Mouse (Mus musculus) left cerebral cortex, adult 2 months (tissue): ENCODE data around the gene Ube2d2b. TPM values are rescaled to one million over a fixed set of nuclear protein-coding genes. Genes with fewer than 3 reads are reported as not detected.
A peak's percentile ranks its signal among the peaks of the same experiment; 100 is the strongest.

ENCODE experiments used
- DNase-seq, 2 experiments: peaks; one replicate each; pipeline ENCODE4 v3.0.0; 2021 to 2022; ENCODE audit warnings: low spot score in 2 of 2, mixed read lengths in 1 of 2; ENCODE audit errors: extremely low spot score in 1 of 2
- H3K27ac ChIP-seq: fragments of 200-600 bp; 2 replicates; pipeline ENCODE4 v1.8.1; 2022
- H3K4me3 ChIP-seq: fragments of 200-600 bp; 2 replicates; pipeline ENCODE4 v1.8.1; 2022
- CTCF ChIP-seq: fragments of 200-600 bp; IDR thresholded peaks from 2 replicates; pipeline ENCODE4 v1.8.1; 2022; ENCODE audit warnings: antibody characterized with exemption, mild to moderate bottlenecking, moderate library complexity
- intact Hi-C: fragments of 180-260 bp; cut with DNase I; formaldehyde crosslinking; loops from one replicate; pipeline ENCODE4 v1.15.1; 2025
- total RNA-seq, 2 experiments: library from RNA; stranded (reverse); gene quantifications; 2 replicates each; pipeline ENCODE4 v1.2.3; 2021

Gene Ube2d2b
- total RNA-seq, 2 experiments from 2014 or later: not detected

DNA sequence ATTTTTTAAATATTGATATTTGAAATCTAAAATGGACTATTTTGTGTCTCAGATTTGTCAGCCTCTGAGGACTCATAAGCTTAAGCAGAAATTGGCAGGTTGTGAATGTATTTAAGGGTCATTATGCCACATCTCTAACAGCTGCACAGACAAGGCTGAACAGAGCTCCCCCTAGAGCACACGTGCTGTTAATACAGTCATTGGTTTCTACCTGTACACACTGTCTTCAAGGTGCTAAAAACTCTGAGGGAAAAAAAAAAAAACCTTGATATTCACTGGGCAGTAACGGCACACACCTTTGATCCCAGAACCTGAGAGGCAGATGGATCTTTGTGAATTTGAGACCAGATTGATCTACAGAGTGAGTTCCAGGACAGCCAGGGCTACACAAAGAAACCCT is 29.1 kb downstream of the Ube2d2b start:
- DNase-seq: no peak
- intact Hi-C loops: no loop called here
- H3K27ac ChIP-seq: no peak overlapping the region
- TF ChIP-seq CTCF: peak; percentile 51
- no peak overlapping the region for H3K4me3 ChIP-seq

DNA sequence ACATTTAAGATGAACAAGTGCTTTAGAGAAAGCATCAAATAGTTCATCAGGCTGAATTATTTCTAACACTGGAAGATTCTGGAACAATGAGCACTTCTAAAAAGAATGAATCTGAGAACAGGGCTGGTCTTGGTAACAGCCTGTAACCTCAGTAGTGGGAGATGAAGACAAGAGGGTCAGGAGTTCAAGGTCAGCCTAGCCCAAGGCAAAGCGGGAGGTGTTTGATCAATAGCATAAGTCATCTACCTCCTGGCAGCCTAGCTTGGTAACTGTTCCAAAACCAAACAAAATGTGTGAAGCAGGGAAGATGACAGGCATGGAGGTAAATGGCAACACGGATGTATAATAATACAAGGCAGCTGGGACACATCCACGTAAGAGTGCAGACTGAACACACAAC is 34.1 kb downstream of the Ube2d2b start:
- intact Hi-C loops: no loop called here
- no peak for TF ChIP-seq CTCF
- DNase-seq: no peak
- no peak overlapping the region for H3K27ac ChIP-seq
- H3K4me3 ChIP-seq: no peak overlapping the region

DNA sequence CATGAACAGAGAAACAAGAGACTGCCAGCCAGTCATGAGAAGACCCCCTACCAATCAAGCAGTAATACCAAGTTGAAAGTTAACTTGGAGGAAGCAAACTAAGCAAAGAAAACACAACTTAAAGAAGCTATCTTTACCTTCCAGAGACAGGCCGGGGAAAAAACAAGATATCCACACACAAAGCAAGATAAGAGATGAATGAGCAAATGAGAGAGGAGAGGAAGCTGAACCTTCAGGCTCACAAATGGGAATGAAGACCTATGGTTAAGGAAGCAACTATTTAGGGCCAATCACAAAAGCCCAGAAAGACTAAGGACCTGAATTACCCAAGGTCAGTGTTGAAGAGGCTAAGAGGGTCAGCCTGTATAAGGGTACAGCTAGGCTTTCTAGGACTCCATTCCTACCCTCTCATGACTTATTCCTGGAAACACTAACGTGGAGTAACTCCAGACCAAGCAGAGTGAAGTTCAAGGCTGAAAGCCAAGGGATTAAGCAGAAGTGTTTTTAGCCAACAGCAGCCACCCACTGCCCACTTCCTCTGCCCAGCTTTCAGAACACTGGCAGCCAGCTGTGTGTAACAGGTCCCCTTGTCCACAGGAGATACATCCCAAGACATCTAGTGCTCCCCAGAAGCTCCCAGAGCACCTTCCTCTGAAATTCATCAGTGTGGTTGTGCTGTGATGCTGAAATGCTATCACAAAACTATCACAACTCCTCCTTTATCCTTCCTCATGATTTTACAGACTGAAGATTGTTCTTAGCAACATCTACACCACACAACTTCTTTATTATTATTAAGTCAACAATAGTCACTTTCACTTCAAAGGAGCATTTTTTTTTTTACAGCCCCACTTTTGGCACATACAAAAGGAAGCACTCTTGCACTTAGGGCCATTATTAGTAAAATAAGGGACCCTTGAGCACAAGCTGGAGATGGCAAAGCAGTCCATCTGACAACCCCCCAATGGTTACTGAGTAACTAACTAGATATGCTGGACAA is 36.5 kb downstream of the Ube2d2b start:
- no peak for TF ChIP-seq CTCF
- intact Hi-C loops: loop anchor here (5.0 kb wide), 1 partner anchor 64 kb away; no protein-coding TSS in a partner anchor
- Histone ChIP-seq H3K4me3 (no peak overlapping the region), H3K27ac (no peak overlapping the region)
- DNase-seq: no peak

DNA sequence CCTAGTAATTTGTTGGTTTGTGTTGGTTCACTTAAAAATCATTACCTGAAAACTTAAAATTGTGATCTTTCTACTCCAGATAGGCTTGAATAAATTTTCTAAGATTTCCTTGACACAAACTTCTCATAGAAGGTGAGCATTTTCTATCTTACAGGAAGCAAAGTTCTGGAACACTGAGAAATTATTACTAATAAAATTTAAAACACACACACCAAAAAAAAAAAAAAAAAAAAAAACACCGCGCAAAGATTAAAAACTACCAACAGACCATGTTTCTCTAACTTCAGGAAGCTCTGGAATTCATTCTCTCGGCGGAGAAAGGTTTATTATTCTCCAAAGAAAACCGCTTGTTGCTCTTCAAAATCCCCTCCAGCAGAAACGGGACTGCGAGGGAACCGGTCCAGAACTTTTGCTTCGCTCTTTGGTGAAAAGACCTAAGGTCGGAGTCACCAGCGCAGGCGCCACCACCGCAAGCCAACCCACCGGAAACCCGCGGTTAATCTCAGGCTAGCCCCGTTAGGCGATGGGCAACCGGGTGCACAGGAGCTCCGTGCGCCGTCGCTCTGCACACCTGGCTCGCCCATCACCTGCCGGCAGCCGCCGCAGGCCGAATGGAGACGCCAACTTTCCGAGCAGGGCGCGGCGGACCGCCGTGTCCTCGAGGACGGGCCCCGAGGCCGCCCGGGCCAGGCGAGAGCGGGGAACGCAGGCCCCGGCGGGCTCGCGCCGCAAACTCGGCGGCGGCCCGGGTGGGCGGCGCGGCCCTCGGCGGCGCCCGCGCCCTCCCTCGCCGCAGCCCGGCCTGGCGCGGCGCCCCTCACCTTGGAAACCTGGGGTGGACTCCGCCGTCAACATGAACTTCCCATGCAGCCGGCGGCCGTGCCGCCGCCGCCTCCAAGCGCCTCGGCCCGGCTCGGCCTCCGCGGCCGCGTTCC is 38.3 kb downstream of the Ube2d2b start:
- intact Hi-C loops: loop anchor here (5.0 kb wide), 1 partner anchor 66 kb away; no protein-coding TSS in a partner anchor
- no peak for TF ChIP-seq CTCF
- DNase-seq: peak; percentile 38 to 40
- Histone ChIP-seq H3K27ac (peak overlapping the region; percentile 78), H3K4me3 (peak overlapping the region; percentile 64)

DNA sequence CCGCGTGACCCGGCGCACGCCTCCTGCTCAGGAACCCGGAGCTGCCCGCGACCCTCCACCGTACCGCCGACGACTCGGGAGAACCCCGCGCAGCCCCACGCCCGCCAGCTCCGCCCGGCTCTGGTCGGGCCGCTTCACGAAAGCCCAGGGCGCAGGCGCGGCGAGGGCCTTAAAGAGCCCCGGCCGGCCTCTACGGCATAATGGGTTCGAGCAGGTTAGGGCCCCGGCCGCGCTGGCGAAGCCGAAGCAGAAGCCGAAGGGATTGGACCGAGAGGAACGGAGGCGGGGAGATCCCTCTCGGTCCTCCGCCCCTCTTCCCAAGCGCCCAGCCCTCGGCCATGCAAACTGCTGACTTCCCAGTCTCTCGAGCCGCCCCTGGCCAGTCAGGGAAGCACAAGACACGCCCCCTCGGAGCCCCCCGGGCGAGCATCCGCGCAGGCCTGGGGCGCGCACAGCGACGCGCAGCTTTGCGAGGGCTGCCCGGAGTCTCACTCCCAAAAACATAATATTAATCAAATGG is 39.1 kb downstream of the Ube2d2b start:
- Histone ChIP-seq H3K27ac (peak overlapping the region; percentile 78), H3K4me3 (peak overlapping the region; percentile 64)
- peak; percentile 80 to 86 for DNase-seq
- intact Hi-C loops: loop anchor here (1.0 to 5.0 kb wide), 2 partner anchors 31 to 67 kb away; partner anchors contain the start of gene Rpl5
- TF ChIP-seq CTCF: peak; percentile 17; the same call in 1 of the 2 replicates

DNA sequence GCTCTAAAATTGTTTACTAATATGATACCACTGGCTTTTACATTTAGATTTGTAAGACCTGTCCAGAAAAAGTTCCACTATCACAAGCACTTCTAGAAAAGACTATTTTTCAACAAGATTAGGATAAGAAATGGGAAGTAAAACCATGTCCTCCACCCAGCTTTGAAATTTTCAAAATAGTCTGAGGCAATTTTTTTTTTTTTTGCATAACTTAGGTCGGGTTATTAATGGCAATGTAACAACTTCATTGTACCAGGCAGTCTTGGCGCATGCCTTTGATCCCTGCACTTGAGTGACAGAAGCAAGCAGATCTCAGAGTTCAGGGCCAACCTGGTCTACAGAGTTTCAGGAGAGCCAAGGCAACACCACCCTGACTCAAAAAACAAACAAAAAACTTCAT is 39.8 kb downstream of the Ube2d2b start:
- peak overlapping the region; percentile 64 for H3K4me3 ChIP-seq
- no peak for TF ChIP-seq CTCF
- no peak overlapping the region for H3K27ac ChIP-seq
- intact Hi-C loops: loop anchor here (1.0 to 5.0 kb wide), 2 partner anchors 31 to 67 kb away; partner anchors contain the start of gene Rpl5
- no peak for DNase-seq

DNA sequence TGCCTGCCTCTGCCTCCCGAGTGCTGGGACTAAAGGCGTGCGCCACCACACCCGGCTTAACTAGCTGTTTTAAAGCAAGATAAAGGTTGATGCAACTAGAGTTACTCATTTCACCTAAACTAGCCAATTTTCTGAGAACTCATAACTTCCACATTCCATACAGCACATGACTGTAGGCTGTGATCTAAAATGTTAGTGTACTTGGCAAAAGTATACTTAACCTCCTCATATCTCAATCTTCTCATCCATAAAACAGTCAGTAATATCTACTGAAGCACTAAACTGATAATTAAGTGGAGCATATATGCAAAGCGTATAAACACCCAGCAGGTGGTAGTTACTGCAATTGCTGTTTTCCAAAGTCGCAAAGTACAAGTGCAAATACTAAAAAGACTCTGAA is 43.4 kb downstream of the Ube2d2b start:
- TF ChIP-seq CTCF: no peak

DNA sequence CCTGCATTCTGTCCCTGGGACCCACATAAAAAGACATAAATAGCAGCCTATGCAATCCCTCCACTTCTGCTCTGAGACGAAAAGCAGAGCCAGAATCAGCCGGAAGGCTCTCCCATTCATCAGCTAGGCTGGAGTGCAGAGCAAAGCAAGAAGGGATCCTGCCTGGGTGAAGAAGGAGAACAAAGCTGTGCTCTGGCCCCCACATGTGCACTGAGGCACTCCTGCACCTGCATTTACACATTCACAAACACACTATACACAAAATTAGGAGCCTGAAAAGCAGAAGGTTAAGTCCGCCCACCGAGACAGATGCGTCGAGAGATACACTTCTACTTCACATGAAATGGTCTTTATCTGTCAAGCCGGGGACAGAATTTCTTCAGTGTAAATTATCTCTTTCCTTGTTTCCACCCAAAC is 44.0 kb downstream of the Ube2d2b start:
- H3K4me3 ChIP-seq: peak overlapping the region; percentile 43
- DNase-seq: peak in 1 of 2 experiments; percentile 18
- no peak for TF ChIP-seq CTCF
- H3K27ac ChIP-seq: peak overlapping the region; percentile 69
- intact Hi-C loops: loop anchor here (2.0 kb wide), 1 partner anchor 21 kb away; no protein-coding TSS in a partner anchor

More for the DNA sequence above, 43.4 kb downstream of the Ube2d2b start:
- Histone ChIP-seq H3K4me3 (peak overlapping the region; percentile 43), H3K27ac (no peak overlapping the region)
- DNase-seq: no peak
- intact Hi-C loops: no loop called here

DNA sequence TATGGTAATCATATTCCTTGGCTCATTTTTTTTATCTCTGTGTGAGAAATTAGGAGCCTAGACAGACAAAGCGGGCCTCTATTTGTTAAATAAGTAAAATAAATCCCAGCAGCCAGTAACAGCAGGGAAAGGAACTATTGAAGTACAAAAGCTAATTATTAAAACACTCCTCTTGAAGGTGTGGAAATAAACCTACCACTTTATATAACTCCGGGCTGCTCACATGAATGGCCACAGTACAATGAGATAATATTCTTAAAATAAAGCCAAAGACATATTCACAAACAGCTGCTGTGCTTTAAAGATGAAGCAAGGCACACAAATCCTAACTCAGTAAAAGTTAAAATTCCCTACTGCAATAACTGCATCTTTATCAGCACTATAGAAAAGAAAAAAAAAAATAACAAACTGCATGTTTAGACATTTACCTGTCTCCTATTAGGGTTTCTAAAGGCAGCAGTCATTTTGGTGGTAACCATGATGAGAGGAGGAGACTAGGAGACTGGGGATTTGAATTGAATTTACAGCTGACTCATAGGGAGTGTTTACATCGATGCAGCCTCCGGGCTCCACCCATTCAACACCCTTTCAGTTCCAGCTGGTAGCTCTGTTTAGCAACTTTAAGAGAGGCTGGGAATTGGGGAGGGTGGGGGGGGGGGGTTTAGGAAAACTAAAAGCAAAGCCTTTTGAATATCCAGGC is 44.8 kb downstream of the Ube2d2b start, which contains the start of gene Evi5:
TSS of gene Evi5 (minus strand) at position 547 of the 700 bp plus-strand sequence.
- DNase-seq: no peak
- peak within 1 kb of the TSS; percentile 43 for H3K4me3 ChIP-seq
- H3K27ac ChIP-seq: peak within 1 kb of the TSS; percentile 69
- intact Hi-C loops: loop anchor here (2.0 kb wide), 1 partner anchor 20 kb away; no protein-coding TSS in a partner anchor
- no peak for TF ChIP-seq CTCF

DNA sequence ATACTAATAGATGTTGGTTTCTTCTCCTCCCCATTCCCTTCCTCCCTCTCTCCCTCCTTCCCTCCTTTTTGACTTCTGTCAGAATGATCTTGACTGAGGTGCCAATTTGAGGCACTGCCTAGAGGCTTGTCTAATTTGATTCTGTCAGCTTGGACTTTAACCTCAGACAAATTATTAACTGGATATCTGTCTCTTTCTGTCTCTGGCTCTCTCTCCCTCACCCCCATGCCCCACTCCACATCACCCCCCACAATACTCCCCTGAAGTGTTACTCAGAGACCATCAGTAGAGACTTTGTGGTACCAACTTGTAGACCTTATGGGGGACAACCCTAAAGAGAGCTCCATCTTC is 45.3 kb downstream of the Ube2d2b start:
- no peak for TF ChIP-seq CTCF
- DNase-seq: no peak
- Histone ChIP-seq H3K4me3 (no peak overlapping the region), H3K27ac (no peak overlapping the region)
- intact Hi-C loops: loop anchor here (2.0 kb wide), 1 partner anchor 20 kb away; no protein-coding TSS in a partner anchor
